Mouse (Mus musculus): ENCODE results near the gene Gli3.

DNA sequence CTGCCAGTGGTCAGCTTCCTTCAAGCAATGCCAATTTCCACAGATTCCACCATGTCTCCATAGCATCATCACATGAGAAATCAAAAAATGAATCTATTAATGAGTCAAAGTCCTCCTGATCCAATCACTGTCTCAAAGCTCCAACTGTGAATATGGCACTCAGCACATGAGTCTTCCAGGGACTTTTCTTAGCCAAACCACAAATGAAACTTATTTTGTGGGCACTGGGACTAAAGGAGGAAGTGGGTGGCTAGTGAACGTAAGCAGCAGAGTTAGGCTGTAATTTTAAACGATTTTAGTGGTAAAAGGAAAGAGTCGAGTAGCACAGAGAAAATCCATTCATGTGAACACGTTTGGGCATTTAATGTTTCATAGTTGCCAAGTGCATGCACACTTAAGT is 21.0 kb upstream of the Gli3 start:
- TF ChIP-seq CTCF (IDR thresholded peaks at IDR 0.05; ENCODE audit: low read depth) (no peak), EP300 (IDR thresholded peaks at IDR 0.05; ENCODE audit: low read depth) (no peak)
